Mouse (Mus musculus) ES-Bruce4 (cell line): ENCODE measurements around the gene Tas2r114.

Experiments used
- CTCF ChIP-seq: IDR thresholded peaks from one replicate; pipeline ENCODE4 v1.8.1; 2011; ENCODE audit warnings: low read depth, low read length
- EP300 ChIP-seq: IDR thresholded peaks from 2 replicates; pipeline ENCODE4 v1.6.1; 2011; ENCODE audit warnings: low read depth, low read length; ENCODE audit not compliant: insufficient read depth

GRCm38 (mm10) chr6:131689963-131690362 is at the start of gene Tas2r114:
- TF ChIP-seq CTCF: no peak
- TF ChIP-seq EP300: no peak
